Mouse (Mus musculus) liver, adult 2 months (tissue): ENCODE measurements at regions not wholly inside any gene's neighbourhood (a gene's known extent, or its start where the extent isn't known, plus 50 kb on each side); places are given as distances from the start of the nearest gene placed in this dataset.

Experiments
- DNase-seq: peaks from one replicate; pipeline ENCODE4 v3.0.0-alpha.2; 2011; ENCODE audit warnings: low read depth, low spot score; ENCODE audit errors: extremely low read depth
- H3K27ac ChIP-seq: fragments of 200-500 bp; replicated peaks from 2 replicates; pipeline ENCODE4 v1.5.1; 2012; ENCODE audit warnings: low read depth, mild to moderate bottlenecking, control low read depth, inconsistent platforms, low read length; ENCODE audit not compliant: insufficient read depth
- H3K27me3 ChIP-seq: fragments of 200-500 bp; 2 replicates; pipeline ENCODE4 v1.6.1; 2012; ENCODE audit warnings: mild to moderate bottlenecking, moderate library complexity, low read length, inconsistent platforms; ENCODE audit not compliant: control insufficient read depth, insufficient read depth
- H3K36me3 ChIP-seq: fragments of 200-500 bp; 2 replicates; pipeline ENCODE4 v1.6.1; 2012; ENCODE audit warnings: low read length, inconsistent platforms; ENCODE audit not compliant: control insufficient read depth, insufficient read depth
- H3K4me1 ChIP-seq: fragments of 200-500 bp; 2 replicates; pipeline ENCODE4 v1.6.1; 2011; ENCODE audit warnings: low read length; ENCODE audit not compliant: control insufficient read depth, insufficient read depth
- H3K4me3 ChIP-seq: fragments of 200-500 bp; 2 replicates; pipeline ENCODE4 v1.5.1; 2011; ENCODE audit warnings: low read depth, mild to moderate bottlenecking, control low read depth, low read length, moderate library complexity; ENCODE audit not compliant: insufficient read depth
- H3K79me2 ChIP-seq: fragments of 200-500 bp; 2 replicates; pipeline ENCODE4 v1.6.1; 2012; ENCODE audit warnings: inconsistent platforms, mild to moderate bottlenecking, low read length, moderate library complexity; ENCODE audit not compliant: control insufficient read depth, insufficient read depth
- H3K9ac ChIP-seq: fragments of 200-500 bp; 2 replicates; pipeline ENCODE4 v1.6.1; 2012; ENCODE audit warnings: low read depth, mild to moderate bottlenecking, control low read depth, inconsistent platforms, low read length
- CTCF ChIP-seq: fragments of 200-500 bp; IDR thresholded peaks from 2 replicates; pipeline ENCODE4 v1.5.1; 2011; ENCODE audit warnings: low read depth, low read length, control low read depth
- POLR2A ChIP-seq: fragments of 200-500 bp; IDR thresholded peaks from 2 replicates; pipeline ENCODE4 v1.6.1; 2011; ENCODE audit warnings: low read length, control low read depth; ENCODE audit not compliant: insufficient read depth; ENCODE audit errors: extremely low read depth
- WGBS: fragments of 180-500 bp; shearing (Covaris S2); methylation state at CpG from one replicate; pipeline ENCODE4 v1.1.7; 2018; 5-methylcytosine and 5-hydroxymethylcytosine counted together

DNA sequence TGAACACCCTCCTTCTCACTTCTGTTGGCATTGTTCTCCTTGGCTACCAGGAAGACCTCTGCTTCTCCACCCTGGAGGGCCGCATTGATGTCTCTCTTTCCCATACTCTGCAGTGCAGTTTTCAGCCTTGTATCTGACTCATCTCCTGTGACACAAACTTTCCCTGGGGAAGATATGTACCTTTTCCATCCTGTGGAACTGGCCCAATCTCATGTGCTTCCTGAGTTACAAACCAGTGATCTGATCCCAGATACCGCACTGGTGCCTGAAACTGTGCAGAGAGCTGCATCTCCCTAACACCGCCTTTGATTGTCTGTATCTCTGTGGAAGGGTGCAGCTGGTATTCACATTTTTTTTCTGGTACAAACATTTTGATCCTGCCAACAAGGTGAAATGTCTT is 195.3 kb upstream of the Tle3 start:
- Histone ChIP-seq H3K79me2 (no peaks in the 10 kb centered on the region), H3K9ac (no peak overlapping the region), H3K4me3 (no peak overlapping the region), H3K27me3 (no peaks in the 10 kb centered on the region), H3K4me1 (no peaks in the 10 kb centered on the region), H3K27ac (no peak overlapping the region), H3K36me3 (no peaks in the 10 kb centered on the region)
- WGBS: 90% methylated on average over 3 of the region's 3 CpGs
- DNase-seq: no peak
- TF ChIP-seq POLR2A (no peak), CTCF (no peak)

GRCm38 (mm10) chr9:61186541-61187420 is 185.4 kb upstream of the Tle3 start:
- H3K36me3 ChIP-seq: no peaks in the 10 kb centered on the region
- no peaks in the 10 kb centered on the region for H3K4me1 ChIP-seq
- no peak for DNase-seq
- no peaks in the 10 kb centered on the region for H3K27me3 ChIP-seq
- H3K9ac ChIP-seq: no peak overlapping the region
- TF ChIP-seq CTCF: no peak
- TF ChIP-seq POLR2A: no peak
- no peaks in the 10 kb centered on the region for H3K79me2 ChIP-seq
- no peak overlapping the region for H3K27ac ChIP-seq
- H3K4me3 ChIP-seq: no peak overlapping the region
- 85% methylated on average over 8 of the region's 8 CpGs for WGBS

GRCm38 (mm10) chr9:61187713-61188399 is 184.3 kb upstream of the Tle3 start:
- H3K27me3 ChIP-seq: no peaks in the 10 kb centered on the region; the same call in 1 of the 2 replicates
- TF ChIP-seq CTCF: no peak
- no peak for TF ChIP-seq POLR2A
- DNase-seq: no peak

DNA sequence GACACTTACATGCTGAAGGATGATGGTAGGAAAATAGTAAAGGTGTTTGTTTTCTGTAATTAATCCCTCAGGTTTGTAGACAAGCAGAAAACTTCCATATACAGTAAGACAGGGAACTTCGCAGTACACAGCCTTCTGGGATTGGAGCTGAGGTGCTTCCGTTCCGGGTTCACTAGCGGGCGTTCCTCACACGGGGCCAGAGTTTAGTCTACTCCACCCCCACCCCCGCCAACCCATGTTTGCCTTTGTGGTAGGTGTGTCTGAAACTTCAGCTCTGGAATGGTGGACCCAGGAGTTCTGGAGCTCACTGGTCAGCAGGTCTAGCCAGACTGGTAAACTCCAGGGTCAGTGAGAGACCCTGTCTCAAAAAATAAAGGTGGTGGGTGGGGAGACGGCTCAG is 182.9 kb upstream of the Tle3 start:
- Histone ChIP-seq H3K27me3 (no peaks in the 10 kb centered on the region; the same call in 1 of the 2 replicates), H3K9ac (no peak overlapping the region), H3K79me2 (no peaks in the 10 kb centered on the region), H3K4me1 (no peaks in the 10 kb centered on the region), H3K27ac (no peak overlapping the region), H3K36me3 (no peaks in the 10 kb centered on the region), H3K4me3 (no peak overlapping the region)
- 56% methylated on average over 8 of the region's 8 CpGs for WGBS
- peak; percentile 48 for DNase-seq
- TF ChIP-seq POLR2A (no peak), CTCF (no peak)

More at GRCm38 (mm10) chr9:61187713-61188399, 184.3 kb upstream of the Tle3 start:
- Histone ChIP-seq H3K4me1 (no peaks in the 10 kb centered on the region), H3K4me3 (no peak overlapping the region), H3K79me2 (no peaks in the 10 kb centered on the region), H3K9ac (no peak overlapping the region), H3K27ac (no peak overlapping the region), H3K36me3 (no peaks in the 10 kb centered on the region)
- WGBS: 94% methylated on average over 3 of the region's 3 CpGs

- H3K4me1 ChIP-seq: no peaks in the 10 kb centered on the region
- WGBS: 80% methylated on average over 4 of the region's 4 CpGs
- no peak overlapping the region for H3K27ac ChIP-seq
- H3K36me3 ChIP-seq: no peaks in the 10 kb centered on the region
- TF ChIP-seq CTCF (no peak), POLR2A (no peak)
- H3K4me3 ChIP-seq: no peak overlapping the region
- no peak overlapping the region for H3K9ac ChIP-seq
- DNase-seq: no peak
- H3K79me2 ChIP-seq: no peaks in the 10 kb centered on the region
- H3K27me3 ChIP-seq: 0 out of 2 replicates have a peak, but pooled peaks cover 2% of the 10 kb centered on the region
Measured at GRCm38 (mm10) chr9:61199077-61199753, 173.0 kb upstream of the Tle3 start.
